Mouse (Mus musculus): ENCODE results near the gene Pnkp.

Gene Pnkp

DNA sequence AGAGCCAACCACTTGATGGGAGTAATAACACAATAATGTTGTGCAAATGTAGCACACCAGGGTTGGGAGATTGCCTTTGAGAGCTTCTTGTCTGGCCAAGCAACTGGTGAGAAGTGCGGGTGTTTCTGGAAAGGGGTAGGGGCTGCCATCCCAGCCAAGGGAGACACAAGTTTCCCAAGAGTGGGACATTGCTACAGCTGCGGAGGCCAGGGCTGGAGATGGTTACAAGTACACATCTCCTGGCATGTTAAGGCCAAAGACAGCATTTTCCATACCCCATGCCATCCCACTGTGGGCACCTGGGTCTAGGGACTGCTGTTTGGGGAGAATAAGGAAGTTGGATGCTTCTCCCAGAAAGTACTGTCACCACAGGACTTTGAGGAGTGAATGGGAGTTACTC is 3.9 kb upstream of the Pnkp start:
- no peak for DNase-seq (ENCODE audit: low read depth, low spot score)

DNA sequence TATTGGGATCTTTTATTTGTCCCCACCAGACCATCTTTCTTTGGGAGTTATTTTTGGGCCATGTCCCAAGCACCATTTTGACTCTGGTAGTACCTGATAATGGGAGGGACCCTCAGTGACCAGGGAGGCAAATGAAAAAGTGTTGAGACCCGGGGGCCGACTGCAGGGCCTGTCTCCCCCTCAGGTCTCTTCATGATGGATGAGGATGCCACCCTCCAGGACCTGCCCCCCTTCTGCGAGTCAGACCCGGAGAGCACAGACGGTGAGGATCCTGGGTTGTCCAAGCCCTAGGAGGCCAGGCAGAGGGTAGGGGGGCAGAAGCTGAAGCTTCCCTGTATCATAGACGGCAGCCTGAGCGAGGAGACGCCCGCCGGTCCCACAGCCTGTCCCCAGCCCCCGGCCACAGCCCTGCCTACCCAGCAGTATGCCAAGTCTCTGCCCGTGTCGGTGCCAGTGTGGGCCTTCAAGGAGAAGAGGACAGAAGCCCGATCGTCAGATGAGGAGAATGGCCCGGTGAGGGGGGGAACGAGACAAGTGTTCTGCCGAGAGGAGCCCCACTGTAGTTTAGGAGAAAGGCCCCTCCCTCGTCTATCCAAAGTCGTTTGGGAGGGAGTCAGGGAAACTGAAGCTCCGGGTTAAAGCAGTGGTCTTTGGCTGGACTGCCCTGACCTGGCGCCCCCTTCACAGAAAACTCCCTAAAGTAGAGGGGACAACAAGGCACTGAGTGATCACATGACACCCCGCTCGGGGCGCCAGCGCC is 3.2 kb upstream of the Pnkp start:
- DNase-seq (ENCODE audit: low read depth, low spot score) = no peak

DNA sequence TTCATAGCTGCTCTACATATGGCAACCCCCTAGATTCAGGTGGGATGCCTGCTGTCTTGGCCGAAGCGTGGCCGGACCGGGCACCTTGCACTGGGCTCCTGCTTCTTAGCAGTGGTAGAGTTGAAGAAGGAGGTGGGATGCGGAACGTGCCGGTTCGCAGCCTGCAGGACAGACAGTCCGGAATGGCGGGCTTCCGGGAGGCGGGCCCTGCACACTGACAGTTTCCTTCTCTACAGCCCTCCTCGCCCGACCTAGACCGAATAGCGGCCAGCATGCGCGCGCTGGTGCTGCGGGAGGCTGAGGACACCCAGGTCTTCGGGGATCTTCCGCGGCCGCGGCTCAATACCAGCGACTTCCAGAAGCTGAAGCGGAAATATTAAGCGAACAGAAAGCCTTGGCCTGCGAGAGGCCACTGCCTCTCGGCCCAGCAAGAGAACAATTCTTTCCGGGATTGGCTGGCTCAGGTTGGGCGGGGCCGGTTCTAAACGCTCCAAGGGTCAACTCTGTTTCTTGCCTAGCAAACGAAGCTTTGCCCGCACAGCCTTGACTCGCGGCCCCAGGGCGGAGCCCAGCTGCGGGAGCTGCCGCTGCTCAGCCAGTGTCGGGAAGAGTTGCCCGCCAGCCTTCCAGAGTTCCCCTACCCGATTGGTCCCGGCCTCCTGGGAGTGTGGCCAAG is 2.4 kb upstream of the Pnkp start:
- peak; percentile 72 for DNase-seq (ENCODE audit: low read depth, low spot score)

DNA sequence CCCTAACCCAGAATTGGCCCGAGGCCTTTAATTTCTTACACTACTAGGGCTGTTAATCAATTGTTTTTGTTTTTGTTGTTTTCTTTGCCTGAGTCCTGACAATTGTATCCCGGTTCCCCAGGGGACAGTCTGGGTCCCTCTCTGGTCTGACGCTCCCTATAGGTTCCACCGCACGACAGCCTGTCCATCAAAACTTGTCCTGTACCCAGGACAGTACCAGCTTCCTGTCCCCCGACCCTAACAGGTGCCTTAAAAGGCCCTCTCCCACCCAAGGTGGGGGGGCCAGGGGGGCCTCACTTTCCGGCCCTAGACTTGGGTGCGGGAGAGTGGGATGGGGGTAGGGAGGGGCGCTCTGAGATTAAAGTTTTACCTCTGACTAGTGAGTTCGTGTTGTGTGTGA is 1.9 kb upstream of the Pnkp start:
- no peak for DNase-seq (ENCODE audit: low read depth, low spot score)

DNA sequence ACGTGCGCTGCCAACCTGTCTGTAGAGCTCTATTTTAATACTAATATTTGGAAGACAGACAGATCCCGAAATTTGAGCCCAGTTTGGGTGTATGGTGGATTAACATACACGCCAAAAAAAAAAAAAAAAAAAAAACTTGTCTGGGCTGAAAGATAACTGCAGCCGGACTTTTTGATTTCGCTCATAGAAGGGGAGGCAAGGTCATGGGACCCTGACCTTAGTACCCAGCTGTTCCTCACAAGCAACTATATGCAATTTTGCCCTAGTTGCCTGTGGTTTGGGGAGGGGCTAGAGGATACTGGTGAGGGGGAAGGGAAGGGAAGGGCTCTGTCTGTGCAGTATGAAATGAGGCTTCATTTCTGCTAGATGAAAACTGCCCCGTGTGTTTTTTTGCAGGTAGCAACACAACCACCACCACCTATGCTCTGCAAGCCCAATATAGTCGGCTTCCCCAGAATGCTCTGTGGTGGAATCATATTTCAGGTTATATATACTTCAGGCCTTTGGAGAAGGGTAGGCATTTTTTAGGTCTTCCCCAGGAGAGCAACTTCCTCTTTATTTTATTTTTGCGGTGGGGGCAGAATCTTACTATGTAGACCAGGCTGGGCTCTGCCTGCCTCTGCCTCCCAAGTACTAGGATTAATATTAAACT is 548 bp upstream of the Pnkp start:
- DNase-seq (ENCODE audit: low read depth, low spot score) = no peak

DNA sequence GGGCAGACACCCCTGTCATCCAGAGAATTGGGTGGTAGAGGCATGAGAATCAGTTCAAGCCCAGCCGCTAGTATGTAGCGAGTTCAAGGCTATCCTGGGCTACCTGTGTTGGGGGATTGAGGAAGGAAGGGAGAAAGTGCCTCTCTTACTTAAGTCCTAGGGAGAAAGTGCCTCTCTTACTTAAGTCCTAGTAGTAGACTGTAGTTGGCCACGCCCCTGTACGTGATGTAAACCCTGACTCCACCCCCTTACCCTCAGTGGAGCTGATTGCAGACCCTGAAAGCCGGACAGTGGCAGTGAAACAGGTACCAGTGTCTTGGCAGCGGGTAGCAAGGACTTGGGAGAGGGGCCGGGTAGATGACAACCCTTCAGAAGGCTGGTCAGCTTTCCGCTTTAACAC is 966 bp downstream of the Pnkp start:
- no peak for DNase-seq (ENCODE audit: low read depth, low spot score)

DNA sequence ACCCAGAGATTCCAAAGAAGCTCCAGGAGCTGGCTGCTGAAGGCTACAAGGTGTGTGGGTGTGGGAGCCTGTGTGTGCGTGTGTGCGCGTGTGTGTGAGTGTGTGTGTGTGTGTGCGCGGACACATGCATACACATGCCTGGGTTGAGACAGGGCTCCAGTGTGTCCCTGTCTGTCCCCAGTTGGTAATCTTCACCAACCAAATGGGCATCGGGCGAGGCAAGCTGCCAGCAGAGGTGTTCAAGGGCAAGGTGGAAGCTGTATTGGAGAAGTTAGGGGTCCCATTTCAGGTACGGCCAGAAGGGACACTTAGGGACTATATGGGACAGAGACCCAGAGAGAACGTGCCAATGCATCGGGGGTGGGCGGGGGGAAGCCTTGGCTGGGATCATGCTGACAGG is 3.0 kb downstream of the Pnkp start:
- no peak for DNase-seq (ENCODE audit: low read depth, low spot score)

DNA sequence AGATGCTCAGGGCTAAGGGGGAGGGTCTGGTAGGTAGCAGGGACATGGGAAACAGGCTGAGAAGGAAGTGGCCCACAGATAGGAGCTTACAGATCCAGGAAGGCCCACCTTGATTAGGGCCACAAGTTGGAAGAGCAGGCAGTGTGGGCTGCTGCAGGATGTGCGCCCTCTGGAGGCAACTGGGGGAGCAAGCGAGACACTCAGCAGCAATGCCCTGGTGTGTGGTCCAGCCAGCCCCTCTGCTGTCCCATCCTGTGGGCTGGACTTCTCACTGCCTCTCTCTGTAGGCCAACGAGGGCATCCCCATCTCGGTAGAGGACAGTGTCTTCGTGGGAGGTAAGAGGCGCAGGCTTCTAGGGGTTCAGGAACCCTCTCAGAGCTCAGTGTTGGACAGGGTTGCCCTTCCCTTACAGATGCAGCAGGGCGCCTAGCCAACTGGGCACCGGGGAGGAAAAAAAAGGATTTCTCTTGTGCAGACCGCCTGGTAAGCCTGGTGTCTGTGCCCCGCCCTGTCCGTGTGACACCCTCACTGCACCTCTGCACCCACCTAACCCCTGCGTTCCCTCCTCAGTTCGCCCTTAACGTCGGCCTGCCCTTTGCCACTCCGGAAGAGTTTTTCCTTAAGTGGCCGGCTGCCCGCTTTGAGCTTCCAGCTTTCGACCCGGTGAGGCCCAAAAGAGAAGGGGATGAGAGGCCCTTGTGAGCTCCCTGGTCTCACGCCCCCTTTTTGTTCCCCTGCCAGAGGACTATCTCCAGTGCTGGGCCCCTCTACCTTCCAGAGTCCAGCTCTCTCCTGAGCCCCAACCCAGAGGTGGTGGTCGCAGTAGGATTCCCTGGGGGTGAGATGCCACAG is 3.9 kb downstream of the Pnkp start:
- peak; percentile 83 for DNase-seq (ENCODE audit: low read depth, low spot score)

DNA sequence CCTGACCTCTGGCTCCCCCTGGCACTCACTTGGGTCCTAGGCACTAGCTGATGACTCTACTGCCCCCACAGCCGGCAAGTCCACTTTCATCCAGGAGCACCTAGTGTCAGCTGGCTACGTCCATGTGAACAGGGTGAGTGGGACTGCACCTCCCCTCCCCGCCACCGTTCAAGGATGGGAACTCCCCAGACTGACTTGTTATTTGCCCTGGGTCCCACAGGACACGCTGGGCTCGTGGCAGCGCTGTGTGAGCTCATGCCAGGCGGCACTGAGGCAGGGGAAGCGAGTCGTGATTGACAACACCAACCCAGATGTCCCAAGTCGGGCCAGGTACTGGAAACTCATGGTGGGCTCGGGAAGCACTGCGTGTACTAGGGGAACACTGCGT is 4.5 kb downstream of the Pnkp start:
- DNase-seq (ENCODE audit: low read depth, low spot score) = no peak

DNA sequence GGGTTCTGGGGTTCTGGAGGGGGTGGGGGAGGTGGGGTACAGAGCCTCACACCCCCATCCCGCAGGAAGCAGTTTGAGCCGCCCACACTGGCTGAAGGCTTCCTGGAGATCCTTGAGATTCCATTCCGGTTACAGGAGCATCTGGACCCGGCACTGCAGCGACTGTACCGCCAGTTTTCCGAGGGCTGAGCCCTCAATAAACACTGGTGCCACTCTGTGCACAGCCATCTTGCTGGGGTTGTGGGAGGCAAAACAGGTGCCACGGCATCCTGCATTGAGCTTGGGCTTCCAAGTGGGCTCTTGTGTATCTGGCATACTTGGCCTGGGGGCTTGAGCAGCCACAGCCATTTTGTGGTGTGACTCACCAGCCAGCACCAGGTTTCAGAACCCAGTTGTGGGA is 5.5 kb downstream of the Pnkp start:
- no peak for DNase-seq (ENCODE audit: low read depth, low spot score)

DNA sequence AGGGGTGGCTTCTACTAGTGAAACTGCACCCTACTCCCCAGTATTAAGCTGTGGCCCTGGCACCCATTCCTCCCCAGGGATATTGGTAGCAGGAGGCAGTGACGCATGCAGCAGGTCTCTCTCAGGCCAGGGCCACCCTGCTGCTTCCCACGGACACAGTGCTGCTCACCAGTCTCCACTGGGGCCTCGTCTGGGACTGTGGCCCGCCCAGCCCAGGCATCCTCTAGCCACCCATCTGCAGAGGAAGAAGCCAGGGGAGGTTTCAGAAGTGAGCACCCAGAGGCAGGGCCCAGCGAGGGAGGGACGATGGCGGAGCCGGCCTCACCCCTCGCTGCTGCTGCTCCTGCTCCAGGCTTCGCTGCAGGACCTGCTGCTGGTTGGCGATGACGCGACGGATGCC is 6.3 kb downstream of the Pnkp start:
- no peak for DNase-seq (ENCODE audit: low read depth, low spot score)

DNA sequence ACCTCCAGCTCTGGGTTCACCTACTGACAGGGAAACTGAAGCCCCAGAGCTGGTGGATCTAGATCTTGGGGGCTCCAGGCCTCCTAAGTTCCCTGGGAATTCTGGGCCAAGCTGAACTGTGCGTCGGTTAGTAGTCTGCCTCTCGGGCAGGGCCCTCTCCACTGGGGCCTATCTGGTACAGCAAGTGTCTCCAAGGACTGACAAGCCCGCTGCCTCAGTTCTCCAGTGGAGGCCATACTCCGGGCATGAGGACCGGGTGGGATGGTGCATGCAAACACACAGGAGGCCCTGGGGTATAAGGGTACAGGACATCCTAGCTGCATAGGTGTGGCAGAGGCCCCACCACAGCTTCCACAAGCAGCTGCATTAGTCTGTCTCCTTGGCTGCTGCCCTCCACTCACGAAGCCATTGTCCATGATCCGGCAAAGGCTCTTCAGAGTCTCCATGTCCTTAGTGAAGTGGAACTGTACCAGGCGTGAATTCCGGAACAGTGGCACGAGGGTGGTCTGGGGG is 7.1 kb downstream of the Pnkp start:
- no peak for DNase-seq (ENCODE audit: low read depth, low spot score)

DNA sequence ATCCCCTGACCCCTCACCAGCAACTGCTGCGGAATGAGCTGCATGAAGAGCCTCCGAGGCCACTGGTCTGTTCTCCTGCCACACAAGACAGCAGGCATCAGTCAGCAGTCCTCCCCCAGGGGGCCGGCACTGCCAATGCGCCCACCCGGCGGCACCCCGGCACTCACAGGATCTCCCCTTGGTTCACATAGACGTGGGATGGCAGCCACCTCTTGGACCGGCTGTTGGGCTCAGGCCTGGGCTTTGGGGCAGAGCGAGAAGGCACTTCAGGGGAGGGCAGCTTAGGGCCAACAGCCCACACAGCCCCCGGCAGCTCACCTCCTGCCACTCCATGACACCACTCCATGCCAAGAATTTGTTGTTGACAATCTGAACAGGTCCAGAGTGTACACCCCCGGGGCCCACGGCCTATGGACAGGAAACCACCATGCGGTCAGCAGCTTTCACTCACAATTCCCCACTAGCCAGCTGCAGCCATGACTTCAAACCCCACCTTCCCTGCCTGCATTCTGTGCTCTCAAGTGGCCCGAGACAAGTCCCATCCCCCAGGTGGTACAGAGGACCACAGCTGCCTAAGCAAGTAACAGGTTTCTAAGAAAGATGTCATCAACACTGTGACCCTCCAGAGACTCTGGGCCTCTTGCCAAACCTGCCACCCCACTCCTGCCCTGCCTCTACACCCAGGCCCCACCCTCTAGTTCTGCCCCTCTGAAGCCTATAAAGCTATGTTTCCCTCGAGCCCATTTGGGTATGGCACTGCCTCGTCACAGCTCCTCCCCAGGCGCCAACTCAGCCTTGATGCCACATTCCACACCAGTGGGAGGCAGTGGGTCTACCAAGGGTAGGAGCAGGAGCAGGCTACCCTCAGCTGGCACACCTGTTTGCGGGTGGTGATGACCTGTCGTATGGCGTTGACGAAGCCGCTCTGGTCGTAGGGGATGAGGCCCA is 7.9 kb downstream of the Pnkp start:
- DNase-seq (ENCODE audit: low read depth, low spot score) = no peak

DNA sequence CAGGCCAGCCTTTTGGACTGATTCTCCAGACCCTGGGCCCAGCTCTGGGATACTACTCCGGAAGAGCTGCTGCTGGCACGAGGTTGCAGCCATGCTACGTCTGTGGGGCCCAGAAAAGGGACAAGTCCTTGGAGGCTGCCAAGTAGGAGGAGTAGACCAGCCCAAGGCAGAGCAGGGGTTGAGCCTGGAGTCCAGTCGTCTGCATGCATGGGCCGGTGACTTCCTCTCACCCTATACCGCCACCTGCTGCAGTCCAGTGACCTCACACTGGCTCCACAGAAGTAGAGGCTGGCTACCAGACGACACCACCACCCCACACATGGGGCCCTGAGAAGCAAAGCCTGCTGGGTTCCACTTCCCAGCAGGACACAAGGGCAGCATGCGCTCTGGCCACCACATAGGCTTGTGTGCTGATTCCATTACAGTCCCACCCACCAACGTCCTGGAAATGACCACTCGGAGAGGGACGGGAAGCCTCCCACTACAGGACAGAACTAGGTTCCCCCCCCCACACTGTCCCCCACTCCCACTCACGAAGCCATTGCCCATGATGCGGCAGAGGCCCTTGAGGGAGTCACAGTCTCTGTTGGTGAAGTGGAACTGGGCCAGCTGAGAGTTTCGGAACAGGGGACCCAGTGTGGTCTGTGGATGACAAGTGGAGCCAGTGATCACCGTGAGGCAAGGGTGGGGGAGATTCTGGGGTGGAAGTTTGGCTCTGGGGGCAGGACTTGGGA is 9.5 kb downstream of the Pnkp start:
- no peak for DNase-seq (ENCODE audit: low read depth, low spot score)

DNA sequence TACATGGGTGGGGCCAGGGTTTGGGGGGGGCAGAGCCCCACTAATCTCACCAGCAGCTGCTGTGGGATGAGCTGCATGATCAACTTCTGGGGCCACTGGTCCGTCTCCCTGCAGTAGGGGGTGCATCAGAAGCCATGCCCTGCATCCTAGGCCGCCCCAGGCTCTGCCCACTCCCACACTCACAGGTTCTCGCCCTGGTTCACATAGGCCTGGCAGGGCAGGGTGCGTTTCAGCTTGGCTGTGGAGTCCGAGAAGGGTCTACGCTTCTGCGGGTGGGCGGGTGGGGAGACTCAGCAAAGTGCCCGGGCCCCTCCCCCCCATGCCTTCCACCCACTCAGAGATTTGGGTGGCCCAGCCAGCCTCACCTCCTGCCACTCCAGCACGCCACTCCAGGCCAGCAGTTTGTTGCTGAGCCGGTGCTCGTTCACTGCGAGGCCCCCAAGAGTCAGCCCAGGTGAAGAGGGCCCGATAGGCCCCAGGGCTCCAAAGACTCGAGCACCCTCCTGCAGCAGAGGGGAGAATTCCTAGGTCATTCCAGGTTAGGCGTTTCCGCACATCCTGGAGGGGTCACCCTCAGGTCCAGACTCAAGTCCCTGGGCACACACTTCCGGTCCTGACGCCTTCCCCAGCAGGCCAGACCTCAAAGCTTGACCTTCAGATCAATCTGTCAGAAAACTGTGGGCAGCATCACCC is 10.2 kb downstream of the Pnkp start:
- no peak for DNase-seq (ENCODE audit: low read depth, low spot score)

DNA sequence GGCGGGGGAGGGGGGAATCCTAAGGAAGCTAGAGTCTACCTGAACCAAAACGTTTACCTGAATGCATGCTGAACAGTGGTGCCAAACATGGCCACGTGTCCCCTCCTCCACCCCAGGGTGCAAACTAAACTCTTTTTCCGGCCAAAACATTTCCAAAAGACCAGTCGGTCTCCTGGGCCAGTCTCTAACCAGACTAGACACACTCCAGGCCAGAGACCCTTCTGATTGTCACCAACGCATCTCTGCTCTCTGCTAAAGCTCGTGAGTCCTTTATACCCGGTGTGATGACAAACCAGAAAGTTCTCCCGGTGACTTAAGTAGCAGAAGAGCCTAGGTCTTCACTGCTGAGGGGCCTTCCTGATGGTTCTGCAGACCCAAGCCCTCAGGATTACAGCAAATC is 10.9 kb downstream of the Pnkp start:
- DNase-seq (ENCODE audit: low read depth, low spot score) = no peak

DNA sequence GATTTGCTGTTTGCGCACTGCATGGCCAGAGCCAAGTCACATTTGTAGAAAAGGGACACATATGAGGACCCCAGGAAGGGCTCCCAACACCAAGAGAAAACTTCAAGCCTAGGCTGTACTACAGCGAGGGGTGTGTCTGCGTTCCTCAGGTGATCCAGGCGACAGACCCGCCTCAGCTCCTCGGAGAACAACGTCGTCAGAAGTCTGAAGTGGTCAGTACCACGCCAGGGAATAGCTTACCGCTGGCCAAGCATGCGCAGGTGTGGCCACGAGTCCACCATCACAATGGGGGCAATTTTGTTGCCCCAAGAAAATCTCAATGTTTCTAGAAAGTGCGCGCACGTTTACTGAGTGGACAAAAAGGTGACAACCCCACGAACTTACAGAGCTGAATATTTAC is 11.5 kb downstream of the Pnkp start:
- DNase-seq (ENCODE audit: low read depth, low spot score) = no peak

DNA sequence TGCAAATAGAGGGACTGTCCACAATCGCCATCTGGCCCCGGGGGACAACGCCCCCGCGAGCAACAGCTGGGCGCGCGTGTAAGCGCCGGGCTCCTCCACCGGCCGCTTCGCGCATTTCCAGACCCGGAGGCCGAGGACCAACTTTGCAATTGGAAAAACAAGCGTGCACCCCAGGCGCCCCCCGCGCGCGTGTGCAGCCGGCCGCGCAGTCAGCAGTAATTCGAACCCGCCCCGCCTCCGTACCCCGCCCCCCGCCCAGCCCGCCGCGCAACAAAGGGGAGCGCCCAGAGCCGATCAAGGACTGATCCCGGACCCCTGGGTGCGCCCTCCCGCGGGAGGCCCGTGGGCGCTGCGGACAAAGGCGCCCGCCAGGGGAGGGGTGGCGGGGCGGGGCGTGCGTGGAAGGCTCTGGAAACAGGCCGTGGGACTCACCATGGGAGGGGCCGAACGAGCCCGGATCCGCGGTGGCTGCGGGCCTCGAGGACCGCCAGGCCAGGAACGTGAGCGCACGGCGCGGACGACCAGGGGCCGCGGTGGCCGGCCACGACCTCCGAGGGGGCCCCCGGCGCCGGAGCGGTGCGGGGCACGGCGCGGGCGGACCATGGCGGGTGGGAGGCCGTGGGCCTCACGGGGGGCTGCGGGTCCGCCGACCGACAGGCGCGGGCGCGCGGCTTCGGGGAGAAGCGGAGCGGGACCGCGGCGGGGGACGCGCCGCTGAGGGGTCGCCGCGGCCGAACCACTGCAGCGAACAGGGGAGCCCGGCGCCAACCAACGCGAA is 12.2 kb downstream of the Pnkp start:
- peak; percentile 73 for DNase-seq (ENCODE audit: low read depth, low spot score)

All from mesoderm, embryonic 11.5 days (tissue).